Mouse (Mus musculus) cortical plate, adult 2 months (tissue): ENCODE data around the gene Lin28b.

ENCODE experiments used
- CTCF ChIP-seq: fragments of 200-500 bp; IDR thresholded peaks from 2 replicates; pipeline ENCODE4 v1.5.1; 2011; ENCODE audit warnings: mild to moderate bottlenecking, control low read depth, low read length; ENCODE audit not compliant: insufficient read depth; ENCODE audit errors: extremely low read depth
- POLR2A ChIP-seq: fragments of 200-500 bp; IDR thresholded peaks from 2 replicates; pipeline ENCODE4 v1.6.1; 2011; ENCODE audit warnings: mild to moderate bottlenecking, low read length, control low read depth; ENCODE audit not compliant: insufficient read depth; ENCODE audit errors: extremely low read depth

GRCm38 (mm10) chr10:45468180-45468915, 17.8 kb downstream of the Lin28b start:
- TF ChIP-seq POLR2A (no peak), CTCF (no peak)
